Mouse (Mus musculus) bone marrow, adult 2 months (tissue): Measurements from ENCODE around the gene Pik3r5. TPM values are rescaled to one million over a fixed set of nuclear protein-coding genes. Genes with fewer than 3 reads are reported as not detected.

Source experiments
- H3K27ac ChIP-seq: fragments of 200-500 bp; 2 replicates; pipeline ENCODE4 v1.5.1; 2012; ENCODE audit warnings: low read depth, mild to moderate bottlenecking, control low read depth, inconsistent platforms, low read length; ENCODE audit not compliant: control insufficient read depth, poor library complexity, insufficient read depth
- H3K4me1 ChIP-seq: fragments of 200-500 bp; 2 replicates; pipeline ENCODE4 v1.6.1; 2011; ENCODE audit warnings: low read length; ENCODE audit not compliant: control insufficient read depth, insufficient read depth
- H3K4me3 ChIP-seq: fragments of 200-500 bp; replicated peaks from 2 replicates; pipeline ENCODE3; 2011; ENCODE audit warnings: mild to moderate bottlenecking, low read depth, low read length, control low read depth; ENCODE audit not compliant: control insufficient read depth
- CTCF ChIP-seq: fragments of 200-500 bp; IDR thresholded peaks from 2 replicates; pipeline ENCODE4 v1.5.1; 2011; ENCODE audit warnings: low read length, control low read depth; ENCODE audit not compliant: control insufficient read depth, insufficient read depth
- POLR2A ChIP-seq: fragments of 200-500 bp; IDR thresholded peaks from 2 replicates; pipeline ENCODE4 v1.6.1; 2011; ENCODE audit warnings: low read depth, mild to moderate bottlenecking, control low read depth, low read length, borderline replicate concordance; ENCODE audit not compliant: control insufficient read depth
- WGBS: fragments of 180-500 bp; shearing (Covaris S2); methylation state at CpG from one replicate; pipeline ENCODE4 v1.1.7; 2018; 5-methylcytosine and 5-hydroxymethylcytosine counted together
- polyA plus RNA-seq: library from polyadenylated mRNA; stranded (reverse); fragments of >200 nt; gene quantifications from 2 replicates; pipeline ENCODE4 v1.2.4, GENCODE M21; 2011; ENCODE audit warnings: low replicate concordance; ENCODE audit not compliant: missing spikeins, insufficient read depth, insufficient read length

Gene Pik3r5
- polyA plus RNA-seq, 1 experiment: 26.5 TPM

- WGBS: 83% methylated on average over 2 of the region's 2 CpGs
- TF ChIP-seq POLR2A: no peak
- TF ChIP-seq CTCF: no peak
- H3K27ac ChIP-seq: no peak overlapping the region
- no peak overlapping the region for H3K4me3 ChIP-seq
- H3K4me1 ChIP-seq: peaks cover 6% of the 10 kb centered on the region
Observed at GRCm38 (mm10) chr11:68434697-68435096, 2.8 kb downstream of the Pik3r5 start.

GRCm38 (mm10) chr11:68435601-68436000 lies 3.7 kb downstream of the Pik3r5 start:
- Histone ChIP-seq H3K27ac (no peak overlapping the region), H3K4me1 (peaks cover 8% of the 10 kb centered on the region), H3K4me3 (no peak overlapping the region)
- no peak for TF ChIP-seq POLR2A
- no peak for TF ChIP-seq CTCF
- WGBS: 63% methylated on average over 4 of the region's 4 CpGs

- 64% methylated on average over 5 of the region's 5 CpGs for WGBS
- Histone ChIP-seq H3K27ac (no peak overlapping the region), H3K4me3 (no peak overlapping the region), H3K4me1 (peaks cover 9% of the 10 kb centered on the region)
- no peak for TF ChIP-seq POLR2A
- TF ChIP-seq CTCF: no peak
Observed at GRCm38 (mm10) chr11:68436376-68436775, 4.5 kb downstream of the Pik3r5 start.

- WGBS: 58% methylated on average over 9 of the region's 9 CpGs
- Histone ChIP-seq H3K27ac (peak overlapping the region; percentile 61; the same call in 1 of the 2 replicates), H3K4me1 (peaks cover 14% of the 10 kb centered on the region), H3K4me3 (no peak overlapping the region)
- TF ChIP-seq POLR2A (no peak), CTCF (no peak)
Observed at GRCm38 (mm10) chr11:68440100-68440499, 8.2 kb downstream of the Pik3r5 start.

GRCm38 (mm10) chr11:68440965-68441364 lies 9.0 kb downstream of the Pik3r5 start:
- Histone ChIP-seq H3K4me3 (no peak overlapping the region), H3K27ac (peak overlapping the region; percentile 49; the same call in 1 of the 2 replicates), H3K4me1 (peaks cover 14% of the 10 kb centered on the region)
- TF ChIP-seq POLR2A: no peak
- no peak for TF ChIP-seq CTCF
- WGBS: 36% methylated on average over 5 of the region's 5 CpGs

GRCm38 (mm10) chr11:68442346-68442745 lies 10.4 kb downstream of the Pik3r5 start:
- Histone ChIP-seq H3K4me1 (peaks cover 14% of the 10 kb centered on the region), H3K27ac (peak overlapping the region; percentile 49), H3K4me3 (no peak overlapping the region)
- TF ChIP-seq CTCF: no peak
- no peak for TF ChIP-seq POLR2A
- 62% methylated on average over 8 of the region's 8 CpGs for WGBS

- H3K4me1 ChIP-seq: peaks cover 14% of the 10 kb centered on the region
- TF ChIP-seq CTCF (no peak), POLR2A (no peak)
- WGBS: 55% methylated on average over 12 of the region's 12 CpGs
- peak overlapping the region; percentile 52 for H3K27ac ChIP-seq
- no peak overlapping the region for H3K4me3 ChIP-seq
Observed at GRCm38 (mm10) chr11:68442983-68443638, 11.2 kb downstream of the Pik3r5 start.

GRCm38 (mm10) chr11:68445901-68446300 lies 14.0 kb downstream of the Pik3r5 start:
- TF ChIP-seq CTCF (no peak), POLR2A (no peak)
- Histone ChIP-seq H3K4me1 (peaks cover 16% of the 10 kb centered on the region), H3K4me3 (no peak overlapping the region), H3K27ac (no peak overlapping the region)
- 76% methylated on average over 4 of the region's 4 CpGs for WGBS

GRCm38 (mm10) chr11:68446547-68446946 lies 14.6 kb downstream of the Pik3r5 start:
- Histone ChIP-seq H3K4me1 (peaks cover 17% of the 10 kb centered on the region), H3K27ac (no peak overlapping the region), H3K4me3 (no peak overlapping the region)
- no peak for TF ChIP-seq POLR2A
- no peak for TF ChIP-seq CTCF
- WGBS: 67% methylated on average over 4 of the region's 4 CpGs
